Mouse (Mus musculus): ENCODE data around the gene Gna14. TPM values are rescaled to one million over a fixed set of nuclear protein-coding genes. Genes with fewer than 3 reads are reported as not detected.

Gene Gna14
- polyA plus RNA-seq, 1 experiment from 2014 or later, result 3.9 TPM

- Histone ChIP-seq H3K4me2 (ENCODE audit: low read depth, low read length) (no peak overlapping the region), H3K9ac (ENCODE audit: low read depth, low read length) (no peak overlapping the region), H3K27me3 (replicated peaks; ENCODE audit: control insufficient read depth, insufficient read depth, low read length) (no peaks in the 10 kb centered on the region), H3K4me1 (ENCODE audit: control insufficient read depth, insufficient read depth, low read length) (no peaks in the 10 kb centered on the region), H3K9me3 (ENCODE audit: control insufficient read depth, low read length) (no peaks in the 10 kb centered on the region; the same call in 1 of the 2 replicates), H3K4me3 (ENCODE audit: low read depth, low read length) (no peak overlapping the region), H3K27ac (replicated peaks; ENCODE audit: low read depth, low read length) (no peak overlapping the region), H3K36me3 (ENCODE audit: control insufficient read depth, insufficient read depth, low read length) (no peaks in the 10 kb centered on the region)
- no peak for ATAC-seq (ENCODE audit: low read depth)
- peak; percentile 41 for DNase-seq (ENCODE audit: low spot score)
- 77% methylated on average over 10 of the region's 10 CpGs for WGBS
Observed at GRCm38 (mm10) chr19:16510343-16511080, 75.0 kb downstream of the Gna14 start.

- no peaks in the 10 kb centered on the region for H3K27me3 ChIP-seq (replicated peaks; ENCODE audit: control insufficient read depth, insufficient read depth, low read length)
- no peaks in the 10 kb centered on the region; the same call in 1 of the 2 replicates for H3K9me3 ChIP-seq (ENCODE audit: control insufficient read depth, low read length)
- H3K27ac ChIP-seq (replicated peaks; ENCODE audit: low read depth, low read length), result no peak overlapping the region
- no peak overlapping the region for H3K4me3 ChIP-seq (ENCODE audit: low read depth, low read length)
- ATAC-seq (ENCODE audit: low read depth) (no peak), DNase-seq (ENCODE audit: low spot score) (no peak)
- no peaks in the 10 kb centered on the region for H3K36me3 ChIP-seq (ENCODE audit: control insufficient read depth, insufficient read depth, low read length)
- H3K4me1 ChIP-seq (ENCODE audit: control insufficient read depth, insufficient read depth, low read length), result no peaks in the 10 kb centered on the region
- 72% methylated on average over 2 of the region's 2 CpGs for WGBS
- no peak overlapping the region for H3K4me2 ChIP-seq (ENCODE audit: low read depth, low read length)
- no peak overlapping the region for H3K9ac ChIP-seq (ENCODE audit: low read depth, low read length)
Observed at GRCm38 (mm10) chr19:16511081-16511420, 75.5 kb downstream of the Gna14 start.

- 74% methylated on average over 4 of the region's 4 CpGs for WGBS
- Histone ChIP-seq H3K36me3 (ENCODE audit: control insufficient read depth, insufficient read depth, low read length) (no peaks in the 10 kb centered on the region), H3K27ac (replicated peaks; ENCODE audit: low read depth, low read length) (no peak overlapping the region), H3K4me3 (ENCODE audit: low read depth, low read length) (no peak overlapping the region), H3K4me1 (ENCODE audit: control insufficient read depth, insufficient read depth, low read length) (no peaks in the 10 kb centered on the region), H3K4me2 (ENCODE audit: low read depth, low read length) (no peak overlapping the region), H3K9me3 (ENCODE audit: control insufficient read depth, low read length) (no peaks in the 10 kb centered on the region), H3K9ac (ENCODE audit: low read depth, low read length) (no peak overlapping the region), H3K27me3 (replicated peaks; ENCODE audit: control insufficient read depth, insufficient read depth, low read length) (no peaks in the 10 kb centered on the region)
- DNase-seq (ENCODE audit: low spot score) (no peak), ATAC-seq (ENCODE audit: low read depth) (no peak)
Observed at GRCm38 (mm10) chr19:16514201-16514600, 78.6 kb downstream of the Gna14 start.

- Histone ChIP-seq H3K9me3 (ENCODE audit: control insufficient read depth, low read length) (no peaks in the 10 kb centered on the region), H3K27me3 (replicated peaks; ENCODE audit: control insufficient read depth, insufficient read depth, low read length) (no peaks in the 10 kb centered on the region), H3K4me1 (ENCODE audit: control insufficient read depth, insufficient read depth, low read length) (no peaks in the 10 kb centered on the region), H3K36me3 (ENCODE audit: control insufficient read depth, insufficient read depth, low read length) (no peaks in the 10 kb centered on the region), H3K4me3 (ENCODE audit: low read depth, low read length) (no peak overlapping the region), H3K27ac (replicated peaks; ENCODE audit: low read depth, low read length) (no peak overlapping the region), H3K9ac (ENCODE audit: low read depth, low read length) (no peak overlapping the region), H3K4me2 (ENCODE audit: low read depth, low read length) (no peak overlapping the region)
- WGBS, result 53% methylated on average over 3 of the region's 3 CpGs
- DNase-seq (ENCODE audit: low spot score) (peak; percentile 42), ATAC-seq (ENCODE audit: low read depth) (no peak)
Observed at GRCm38 (mm10) chr19:16518569-16518968, 83.0 kb downstream of the Gna14 start.

DNA sequence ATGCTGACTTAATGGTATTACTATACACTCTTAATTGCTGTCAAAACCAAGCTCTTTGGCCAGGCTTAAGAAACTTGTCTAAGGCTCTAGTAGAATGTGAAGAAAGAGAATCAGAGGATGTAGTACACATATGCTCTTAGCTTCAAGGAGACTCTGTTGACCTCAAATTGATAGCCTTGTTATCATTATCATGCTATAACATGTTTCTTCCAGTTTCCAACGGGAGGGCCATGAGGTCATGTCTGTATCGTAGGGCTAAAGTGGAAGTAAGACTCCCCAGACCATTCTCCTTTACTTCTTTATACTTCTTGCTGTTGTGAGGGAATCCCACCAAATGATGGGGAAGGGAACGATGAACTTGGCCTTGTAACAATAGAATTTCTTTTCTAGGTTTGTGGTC lies 85.0 kb downstream of the Gna14 start:
- Histone ChIP-seq H3K4me1 (ENCODE audit: control insufficient read depth, insufficient read depth, low read length) (no peaks in the 10 kb centered on the region), H3K9me3 (ENCODE audit: control insufficient read depth, low read length) (no peaks in the 10 kb centered on the region), H3K9ac (ENCODE audit: low read depth, low read length) (no peak overlapping the region), H3K4me2 (ENCODE audit: low read depth, low read length) (no peak overlapping the region), H3K36me3 (ENCODE audit: control insufficient read depth, insufficient read depth, low read length) (no peaks in the 10 kb centered on the region), H3K27ac (replicated peaks; ENCODE audit: low read depth, low read length) (no peak overlapping the region), H3K4me3 (ENCODE audit: low read depth, low read length) (no peak overlapping the region), H3K27me3 (replicated peaks; ENCODE audit: control insufficient read depth, insufficient read depth, low read length) (no peaks in the 10 kb centered on the region)
- DNase-seq (ENCODE audit: low spot score), result no peak
- 83% methylated on average over 3 of the region's 3 CpGs for WGBS
- ATAC-seq (ENCODE audit: low read depth), result no peak

- H3K9me3 ChIP-seq (ENCODE audit: control insufficient read depth, low read length), result no peaks in the 10 kb centered on the region
- no peak overlapping the region for H3K27ac ChIP-seq (replicated peaks; ENCODE audit: low read depth, low read length)
- no peaks in the 10 kb centered on the region for H3K36me3 ChIP-seq (ENCODE audit: control insufficient read depth, insufficient read depth, low read length)
- no peak overlapping the region for H3K4me2 ChIP-seq (ENCODE audit: low read depth, low read length)
- ATAC-seq (ENCODE audit: low read depth) (no peak), DNase-seq (ENCODE audit: low spot score) (no peak)
- H3K4me1 ChIP-seq (ENCODE audit: control insufficient read depth, insufficient read depth, low read length), result no peaks in the 10 kb centered on the region
- no peaks in the 10 kb centered on the region for H3K27me3 ChIP-seq (replicated peaks; ENCODE audit: control insufficient read depth, insufficient read depth, low read length)
- WGBS, result 82% methylated on average over 9 of the region's 9 CpGs
- H3K4me3 ChIP-seq (ENCODE audit: low read depth, low read length), result no peak overlapping the region
- H3K9ac ChIP-seq (ENCODE audit: low read depth, low read length), result no peak overlapping the region
Observed at GRCm38 (mm10) chr19:16526302-16526880, 90.8 kb downstream of the Gna14 start.

GRCm38 (mm10) chr19:16527031-16527430 lies 91.5 kb downstream of the Gna14 start:
- WGBS, result 64% methylated on average over 5 of the region's 5 CpGs
- no peak overlapping the region for H3K9ac ChIP-seq (ENCODE audit: low read depth, low read length)
- no peak overlapping the region for H3K4me3 ChIP-seq (ENCODE audit: low read depth, low read length)
- ATAC-seq (ENCODE audit: low read depth), result no peak
- DNase-seq (ENCODE audit: low spot score), result no peak
- H3K4me1 ChIP-seq (ENCODE audit: control insufficient read depth, insufficient read depth, low read length), result no peaks in the 10 kb centered on the region
- no peak overlapping the region for H3K4me2 ChIP-seq (ENCODE audit: low read depth, low read length)
- H3K36me3 ChIP-seq (ENCODE audit: control insufficient read depth, insufficient read depth, low read length), result no peaks in the 10 kb centered on the region
- no peaks in the 10 kb centered on the region for H3K27me3 ChIP-seq (replicated peaks; ENCODE audit: control insufficient read depth, insufficient read depth, low read length)
- H3K27ac ChIP-seq (replicated peaks; ENCODE audit: low read depth, low read length), result no peak overlapping the region
- no peaks in the 10 kb centered on the region for H3K9me3 ChIP-seq (ENCODE audit: control insufficient read depth, low read length)

GRCm38 (mm10) chr19:16528225-16528828 lies 92.8 kb downstream of the Gna14 start:
- DNase-seq (ENCODE audit: low spot score) (no peak), ATAC-seq (ENCODE audit: low read depth) (no peak)
- 68% methylated on average over 3 of the region's 3 CpGs for WGBS

More at GRCm38 (mm10) chr19:16528225-16528828, 92.8 kb downstream of the Gna14 start:
- no peaks in the 10 kb centered on the region for H3K9me3 ChIP-seq (ENCODE audit: control insufficient read depth, low read length)
- H3K27ac ChIP-seq (replicated peaks; ENCODE audit: low read depth, low read length), result no peak overlapping the region
- H3K9ac ChIP-seq (ENCODE audit: low read depth, low read length), result no peak overlapping the region
- H3K4me3 ChIP-seq (ENCODE audit: low read depth, low read length), result no peak overlapping the region
- H3K4me1 ChIP-seq (ENCODE audit: control insufficient read depth, insufficient read depth, low read length), result no peaks in the 10 kb centered on the region
- H3K27me3 ChIP-seq (replicated peaks; ENCODE audit: control insufficient read depth, insufficient read depth, low read length), result no peaks in the 10 kb centered on the region
- no peaks in the 10 kb centered on the region for H3K36me3 ChIP-seq (ENCODE audit: control insufficient read depth, insufficient read depth, low read length)
- H3K4me2 ChIP-seq (ENCODE audit: low read depth, low read length), result no peak overlapping the region

Data from embryonic facial prominence, embryonic 14.5 days (tissue).